Mouse (Mus musculus) heart, adult 8-10 months (tissue): Measurements from ENCODE around the gene Tent4b. TPM values are rescaled to one million over a fixed set of nuclear protein-coding genes. Genes with fewer than 3 reads are reported as not detected.
A peak's percentile ranks its signal among the peaks of the same experiment; 100 is the strongest.

Experiments
- DNase-seq: peaks from one replicate; pipeline ENCODE4 v3.0.0; 2022; ENCODE audit warnings: low spot score
- total RNA-seq, 4 experiments: library from RNA; stranded (reverse); gene quantifications; 2 replicates each; pipeline ENCODE4 v1.2.4; 2022

Gene Tent4b
- total RNA-seq, 4 experiments from 2014 or later = 17.2 to 20.5 (median 18.7) TPM

DNA sequence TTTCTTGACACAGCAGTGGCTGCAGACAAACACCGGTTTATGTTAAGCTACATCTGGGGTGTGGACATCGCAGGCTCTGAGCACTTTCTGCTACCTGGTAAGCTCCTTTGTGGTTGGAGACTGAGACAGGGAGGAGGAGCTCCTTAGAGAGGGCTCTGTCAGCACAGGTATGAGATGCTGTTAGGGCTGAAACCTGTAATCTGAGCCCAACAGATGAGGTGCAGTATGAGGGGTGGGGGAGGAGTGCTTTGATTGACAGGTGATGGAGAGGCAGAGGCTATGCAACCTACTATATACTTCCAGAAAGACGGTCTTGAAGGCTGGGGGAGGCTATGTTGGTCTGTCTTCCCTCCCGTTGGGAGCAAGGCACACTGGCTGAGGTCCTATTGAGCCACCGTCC, 80.2 kb downstream of the Tent4b start:
- DNase-seq = no peak

DNA sequence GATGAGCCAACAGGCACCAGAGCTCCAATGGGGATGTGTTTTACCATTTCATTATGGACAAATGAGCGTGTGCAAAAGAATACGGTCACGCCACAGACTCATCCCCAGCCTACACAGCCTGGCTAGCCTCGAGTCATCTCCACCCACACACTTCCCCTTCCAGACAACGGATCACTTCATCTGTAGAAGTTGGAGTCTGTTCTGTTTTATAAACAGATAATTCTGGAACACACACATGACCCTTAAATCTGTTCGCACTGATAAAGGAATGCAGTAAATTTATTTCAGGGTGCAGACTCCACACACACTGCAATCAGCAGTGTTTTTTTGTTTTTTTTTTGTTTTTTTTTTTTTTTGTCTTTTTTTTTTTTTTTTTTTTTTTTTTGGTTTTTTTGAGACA, 80.7 kb downstream of the Tent4b start:
- DNase-seq = peak; percentile 52

DNA sequence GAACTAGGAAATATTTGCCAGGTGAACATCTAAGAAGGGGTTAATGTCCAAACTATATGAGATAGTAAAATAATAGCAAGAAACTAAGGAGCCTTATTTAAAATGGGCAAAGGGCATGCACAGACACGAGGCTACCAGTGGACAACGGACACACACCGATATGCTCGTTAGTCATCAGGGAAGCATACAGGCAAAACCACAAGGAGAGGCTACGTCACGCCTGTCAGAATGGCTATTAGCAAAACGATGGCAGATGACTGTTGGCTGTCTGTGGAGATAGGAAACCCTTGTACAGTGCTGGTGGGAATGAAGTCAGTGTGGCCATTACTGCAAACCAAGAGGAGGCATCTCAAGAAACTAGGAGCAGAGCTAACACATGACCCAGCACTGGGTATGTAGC, 81.9 kb downstream of the Tent4b start:
- no peak for DNase-seq

DNA sequence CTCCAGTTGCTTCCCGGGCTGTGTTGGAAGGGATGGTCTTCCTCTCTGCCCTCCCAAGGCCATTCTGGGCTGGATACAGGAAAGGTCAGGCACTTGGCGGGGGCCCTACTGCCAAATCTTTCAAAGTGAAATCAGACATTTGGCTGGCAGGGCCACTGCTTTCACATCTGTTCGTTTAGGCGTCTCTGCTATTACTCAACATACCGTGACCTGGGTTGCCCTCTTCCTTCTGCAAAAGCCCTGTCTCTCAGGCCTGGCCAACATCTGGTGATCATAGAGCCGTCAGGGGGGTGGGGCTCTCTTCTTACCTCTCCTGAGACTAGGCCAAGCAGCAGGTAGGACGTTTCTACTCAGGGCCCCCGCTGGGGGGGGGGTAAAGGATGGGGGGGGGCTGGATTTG, 83.7 kb downstream of the Tent4b start:
- peak; percentile 83 for DNase-seq

DNA sequence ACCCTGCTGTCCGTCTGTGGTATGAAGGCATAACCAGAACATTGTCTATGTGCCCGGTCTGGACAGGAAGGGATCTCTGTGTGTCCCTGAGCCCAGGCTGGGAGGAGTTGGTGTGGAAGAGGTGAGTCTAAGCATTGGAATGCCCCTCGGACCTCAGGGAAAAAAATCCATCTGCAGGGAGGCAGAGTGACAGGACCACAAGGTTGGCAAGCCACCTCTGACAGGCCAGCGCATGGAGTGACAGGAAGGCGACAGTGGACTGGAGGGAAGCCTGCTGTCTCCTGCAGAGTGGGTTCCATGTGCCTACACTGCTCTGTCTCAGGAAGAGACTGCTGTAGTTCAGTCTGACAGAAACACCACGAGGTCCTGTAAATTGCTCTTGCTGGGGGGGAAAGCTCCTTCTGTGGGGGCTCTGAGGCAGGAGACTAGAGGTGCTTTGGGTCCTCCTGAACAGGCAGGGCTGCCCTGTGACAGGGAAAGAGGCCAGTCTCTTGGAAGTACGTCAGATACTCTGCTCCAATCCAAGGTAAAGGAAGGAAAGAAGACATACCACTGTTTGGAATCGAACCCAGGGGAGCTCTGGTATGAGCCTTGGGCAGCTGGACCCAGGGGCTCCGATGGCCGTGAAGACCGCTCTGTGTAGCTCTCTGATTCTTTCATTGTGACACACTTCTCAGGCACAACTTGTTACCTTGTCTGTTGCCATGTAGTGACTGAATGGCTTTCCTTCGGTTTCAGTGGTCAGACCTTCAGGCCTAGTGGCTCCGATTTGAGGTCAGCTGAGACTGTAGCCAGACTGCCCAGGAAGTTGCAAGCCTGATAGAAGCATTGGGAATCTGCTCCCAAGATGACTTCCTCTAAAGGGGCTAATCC, 84.5 kb downstream of the Tent4b start:
- DNase-seq = no peak

DNA sequence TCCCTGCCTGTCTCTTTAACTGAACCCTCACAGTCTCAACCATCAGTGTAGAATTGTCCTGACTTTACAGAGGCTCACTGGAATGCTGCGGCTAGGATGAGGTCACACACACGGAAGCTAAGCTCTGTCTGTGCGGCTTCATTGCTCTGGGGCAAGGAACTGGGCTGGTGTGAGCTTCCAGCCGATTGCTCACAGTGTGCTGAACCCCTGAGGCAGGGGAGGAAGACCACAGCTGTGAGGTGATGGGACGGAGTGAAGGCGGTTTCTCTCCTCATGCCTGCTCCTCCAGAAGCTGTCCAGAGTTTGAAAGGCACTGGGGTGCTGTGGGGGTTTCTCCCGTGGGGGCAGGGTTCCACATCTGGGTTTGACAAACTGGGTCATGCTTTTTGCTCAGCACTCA, 85.7 kb downstream of the Tent4b start:
- no peak for DNase-seq

DNA sequence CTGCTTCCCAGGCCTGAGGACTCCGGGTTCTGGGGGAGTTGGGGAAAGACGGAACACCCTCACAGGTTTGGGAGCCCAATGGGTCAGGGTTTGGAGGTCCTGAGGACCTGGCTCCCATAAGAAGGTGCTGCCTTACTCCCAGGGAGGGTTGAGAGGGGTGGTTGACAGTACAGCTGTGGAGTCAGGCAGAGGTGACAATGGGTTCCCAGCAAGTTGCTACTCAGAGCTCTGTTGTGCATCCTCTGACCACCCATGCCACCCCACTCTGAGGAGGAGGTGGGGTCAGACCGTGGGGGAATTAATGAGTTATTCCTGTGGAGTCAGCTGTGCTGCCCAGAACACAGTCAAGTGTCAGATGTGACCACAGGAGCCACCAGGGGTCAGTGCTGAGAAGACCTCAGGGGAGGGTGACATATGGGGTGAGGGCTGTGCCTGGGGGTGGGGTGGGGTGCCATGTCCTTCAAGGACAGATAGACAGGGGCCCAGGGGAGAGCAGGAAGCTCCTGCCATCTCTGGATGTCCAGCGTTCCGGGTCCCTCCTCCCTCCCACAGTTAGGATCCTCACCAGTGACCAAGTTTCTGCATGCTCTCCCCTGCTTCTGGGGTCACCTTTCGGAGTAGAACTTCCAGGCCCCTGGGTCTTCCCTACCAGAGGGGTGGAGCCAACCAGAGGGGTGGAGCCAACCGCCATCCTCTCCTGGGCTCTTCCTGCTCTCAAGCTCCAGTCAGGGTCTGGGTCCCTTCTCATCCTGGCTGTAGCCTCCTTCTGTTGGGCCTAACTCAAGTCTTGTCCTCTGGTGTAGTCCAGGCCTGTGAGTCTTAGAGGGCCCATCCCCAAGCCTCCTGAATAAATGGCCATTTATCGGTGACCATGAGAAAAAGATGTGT, 86.7 kb downstream of the Tent4b start:
- DNase-seq = no peak

DNA sequence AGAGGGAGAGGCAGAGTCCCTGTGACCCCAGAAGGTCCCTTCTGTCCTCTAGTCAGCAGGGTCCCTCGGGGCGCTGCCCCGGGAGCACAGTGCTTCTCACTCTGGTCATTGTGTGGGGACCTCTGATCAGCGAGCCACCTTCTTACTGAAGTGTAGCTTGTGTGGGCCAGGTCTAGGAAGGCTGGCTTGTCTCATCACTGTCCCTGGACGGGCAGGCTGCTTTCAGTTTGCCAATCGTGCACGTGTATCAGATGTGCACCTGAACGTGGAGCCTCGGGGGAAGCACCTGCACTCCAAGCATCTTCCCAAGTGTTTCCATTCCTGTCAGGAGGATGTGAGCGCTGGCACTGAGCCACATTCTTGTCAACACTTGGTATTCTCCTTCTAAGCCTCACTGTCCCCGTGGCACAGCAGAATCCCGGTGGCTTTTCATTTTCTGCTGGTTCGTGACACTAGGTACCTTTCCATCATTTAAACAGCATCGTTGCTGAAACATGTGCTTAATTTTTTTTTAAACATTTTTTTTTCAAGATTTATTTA, 87.5 kb downstream of the Tent4b start:
- no peak for DNase-seq

DNA sequence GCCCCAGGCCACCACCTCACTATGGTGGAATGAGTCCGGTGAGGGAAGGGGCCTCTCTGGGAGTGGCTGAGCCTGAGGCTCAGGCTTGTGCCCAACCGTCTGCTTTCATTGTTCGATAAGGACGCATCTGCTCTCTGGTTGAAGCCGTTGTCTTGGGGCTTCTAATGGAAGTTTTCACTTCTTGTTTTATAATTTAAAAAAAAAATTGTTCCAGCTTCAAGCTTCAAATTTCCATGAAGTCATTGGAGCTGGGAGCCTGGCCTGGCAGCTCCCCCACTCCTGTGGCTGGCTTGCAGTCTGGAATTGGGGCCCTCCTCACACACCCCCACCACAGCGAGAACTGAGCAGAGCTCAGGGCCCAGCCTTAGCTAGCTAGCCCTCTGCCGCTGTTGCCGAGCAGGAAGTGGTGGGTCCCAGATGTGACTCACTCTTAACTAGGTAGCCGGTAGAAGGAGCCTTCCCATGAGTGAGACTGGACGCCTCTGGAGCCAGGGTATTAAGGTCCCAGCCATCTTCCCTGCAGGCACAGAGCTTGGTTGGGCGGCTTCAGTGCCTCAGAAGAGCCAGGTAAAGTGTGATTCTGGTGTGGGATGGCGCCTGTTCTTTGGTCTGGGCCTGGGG, 89.7 kb downstream of the Tent4b start:
- no peak for DNase-seq

DNA sequence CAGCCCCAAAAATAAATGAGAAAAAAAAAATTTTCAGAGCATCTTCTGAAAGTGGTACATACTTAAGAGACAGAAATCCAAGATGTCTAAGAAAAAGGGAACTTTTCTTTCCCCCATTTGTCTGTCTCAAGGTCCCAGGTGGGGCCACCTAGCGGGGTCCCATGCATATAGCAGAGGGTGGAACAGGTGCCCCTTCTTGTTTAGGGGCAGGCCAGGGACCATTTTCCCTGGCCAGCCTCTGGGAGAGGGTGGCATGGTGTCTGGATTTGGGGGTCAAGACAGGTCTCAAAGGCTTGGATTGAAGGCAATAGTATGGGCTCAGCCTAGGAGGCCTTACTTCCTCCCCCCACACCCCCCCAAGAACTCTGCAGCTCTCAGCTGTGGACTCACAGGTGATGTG, 90.9 kb downstream of the Tent4b start:
- DNase-seq = no peak

DNA sequence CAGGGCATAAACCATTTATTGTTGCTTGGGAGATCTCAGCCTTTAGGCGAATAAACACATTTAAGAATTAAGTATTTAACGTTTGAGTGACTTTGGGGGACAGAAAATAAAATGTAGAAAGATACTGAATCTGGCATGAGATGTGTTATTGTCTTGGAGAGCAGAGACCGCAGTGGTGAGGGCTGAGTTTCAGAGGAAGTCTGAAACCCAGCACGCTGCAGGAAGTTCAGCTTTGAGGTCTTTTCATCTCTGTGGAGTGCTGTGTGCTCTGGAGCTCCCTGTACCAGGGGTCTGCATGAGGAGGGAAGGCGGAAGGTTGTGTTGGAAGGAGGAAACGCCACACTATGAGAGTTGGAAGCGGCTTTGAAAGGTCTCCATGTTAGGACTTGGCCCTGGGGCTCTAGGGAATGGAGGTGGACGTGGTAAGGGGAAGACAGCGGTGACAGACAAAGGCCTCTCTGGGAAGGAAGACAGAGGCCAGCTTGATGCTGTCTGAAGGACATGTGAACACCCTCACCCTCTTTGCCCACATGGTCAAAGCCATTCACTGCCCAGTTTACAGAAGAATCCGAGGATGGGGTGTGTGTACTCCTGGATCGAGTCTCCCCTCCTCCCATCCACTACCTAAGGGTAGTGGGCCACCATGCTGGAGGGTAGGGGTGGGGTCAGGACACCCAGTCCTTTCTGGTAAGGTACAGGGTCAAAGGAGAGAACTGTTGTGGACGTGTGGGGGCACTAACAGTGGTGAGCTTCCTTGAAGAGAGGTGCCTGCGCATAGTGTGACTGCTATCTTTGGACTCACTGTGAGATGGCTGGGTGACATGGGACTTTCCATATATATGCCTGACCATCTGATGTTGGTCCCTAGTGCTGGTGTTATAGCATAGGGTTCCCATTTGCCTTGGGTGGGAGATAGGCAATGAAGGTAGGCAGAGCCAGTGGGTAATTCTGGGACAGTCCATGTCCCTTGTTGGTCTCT, 91.6 kb downstream of the Tent4b start:
- no peak for DNase-seq

DNA sequence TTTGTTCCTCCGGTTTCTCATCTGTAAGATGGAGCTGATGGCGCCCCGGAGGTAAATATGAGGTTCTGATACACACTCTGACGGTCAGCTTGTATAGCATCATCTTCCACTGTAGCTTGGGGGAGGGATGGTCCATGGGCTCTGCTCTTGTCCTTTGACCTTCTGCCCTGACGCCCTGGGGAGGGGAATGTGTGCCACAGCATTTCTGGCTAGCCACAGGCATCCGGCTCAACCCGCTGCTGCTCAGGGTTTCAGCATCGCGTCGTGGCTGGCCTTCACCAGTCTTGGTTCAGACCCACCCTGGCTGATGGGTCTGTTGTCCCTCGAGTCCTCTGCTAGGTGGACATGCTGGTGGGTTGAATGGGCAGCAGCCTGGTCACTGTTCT, 92.3 kb downstream of the Tent4b start:
- no peak for DNase-seq

DNA sequence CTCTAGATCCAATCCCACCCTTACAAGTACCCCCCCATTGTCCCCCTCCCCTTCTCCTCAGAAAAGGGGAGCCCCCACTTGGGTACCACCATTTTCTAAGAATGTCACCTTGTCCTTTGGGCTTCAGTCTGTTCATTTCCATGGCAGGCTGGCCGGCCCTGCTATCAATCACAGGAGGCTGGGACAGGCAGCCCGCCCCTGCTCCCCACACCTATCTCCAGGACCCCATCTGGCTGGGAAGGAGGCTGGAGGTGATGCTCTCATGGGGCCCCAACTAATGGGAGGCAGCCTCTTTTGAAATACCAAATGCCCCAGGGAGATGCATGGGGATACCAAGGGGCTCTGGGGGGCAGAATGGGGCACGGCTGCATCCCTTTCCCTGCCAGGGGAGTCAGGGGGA, 93.9 kb downstream of the Tent4b start:
- DNase-seq = no peak

DNA sequence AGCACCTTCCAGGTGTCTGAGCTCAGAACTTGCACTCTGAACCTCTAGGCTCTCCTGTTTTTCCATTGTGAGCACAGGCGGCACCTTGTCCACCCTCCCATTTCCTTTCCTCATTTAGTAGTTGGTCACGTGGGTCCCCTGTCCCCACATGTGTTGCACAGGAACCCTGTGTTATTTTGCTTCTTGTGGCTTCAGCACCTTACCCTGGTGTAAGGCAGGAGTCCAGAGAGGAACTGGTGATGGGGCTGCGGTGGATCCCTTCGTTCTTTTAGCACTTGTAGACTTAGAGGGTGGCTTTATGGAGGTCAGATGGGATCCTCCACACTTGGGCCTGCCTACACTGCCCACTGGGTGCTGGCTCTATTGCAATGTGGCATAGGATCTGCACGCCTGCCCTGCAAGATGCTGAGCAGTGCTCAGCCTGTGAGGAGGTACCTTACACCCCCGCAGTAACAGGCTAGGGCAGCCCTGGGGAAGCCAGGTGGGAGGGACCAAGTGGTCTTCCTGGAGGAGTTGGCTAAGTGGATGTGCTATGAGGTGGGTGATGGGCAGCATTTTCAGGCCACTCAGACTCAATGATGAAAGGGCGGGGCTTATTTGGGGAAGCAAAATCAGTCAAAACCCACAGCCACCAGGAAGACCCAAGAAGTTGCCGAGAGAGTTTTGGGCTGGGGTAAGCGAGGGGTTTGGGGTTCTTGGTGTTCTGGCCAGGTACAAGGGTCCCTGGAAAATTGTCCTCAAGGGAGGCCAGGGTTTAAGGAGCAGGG, 94.8 kb downstream of the Tent4b start:
- no peak for DNase-seq

DNA sequence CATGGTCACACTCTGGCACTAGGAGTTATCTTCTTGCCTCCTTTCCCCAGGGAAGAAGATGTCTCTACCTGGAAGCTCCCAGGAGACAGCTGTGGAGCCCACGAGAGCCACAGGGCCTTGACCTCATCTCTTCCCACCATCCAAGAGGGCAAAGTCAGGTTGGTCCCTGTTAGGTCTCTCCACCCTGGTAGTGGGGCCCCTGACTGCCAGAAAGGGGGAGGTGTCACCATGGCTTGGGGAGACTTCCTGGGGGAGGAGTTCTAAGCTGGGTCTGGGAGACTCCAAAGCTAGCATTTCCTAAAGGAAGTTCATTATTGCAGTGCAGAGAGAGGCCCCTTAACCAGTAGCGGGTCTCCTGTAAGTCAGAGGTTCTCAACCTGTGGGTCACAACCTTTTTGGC, 96.0 kb downstream of the Tent4b start:
- DNase-seq = no peak

DNA sequence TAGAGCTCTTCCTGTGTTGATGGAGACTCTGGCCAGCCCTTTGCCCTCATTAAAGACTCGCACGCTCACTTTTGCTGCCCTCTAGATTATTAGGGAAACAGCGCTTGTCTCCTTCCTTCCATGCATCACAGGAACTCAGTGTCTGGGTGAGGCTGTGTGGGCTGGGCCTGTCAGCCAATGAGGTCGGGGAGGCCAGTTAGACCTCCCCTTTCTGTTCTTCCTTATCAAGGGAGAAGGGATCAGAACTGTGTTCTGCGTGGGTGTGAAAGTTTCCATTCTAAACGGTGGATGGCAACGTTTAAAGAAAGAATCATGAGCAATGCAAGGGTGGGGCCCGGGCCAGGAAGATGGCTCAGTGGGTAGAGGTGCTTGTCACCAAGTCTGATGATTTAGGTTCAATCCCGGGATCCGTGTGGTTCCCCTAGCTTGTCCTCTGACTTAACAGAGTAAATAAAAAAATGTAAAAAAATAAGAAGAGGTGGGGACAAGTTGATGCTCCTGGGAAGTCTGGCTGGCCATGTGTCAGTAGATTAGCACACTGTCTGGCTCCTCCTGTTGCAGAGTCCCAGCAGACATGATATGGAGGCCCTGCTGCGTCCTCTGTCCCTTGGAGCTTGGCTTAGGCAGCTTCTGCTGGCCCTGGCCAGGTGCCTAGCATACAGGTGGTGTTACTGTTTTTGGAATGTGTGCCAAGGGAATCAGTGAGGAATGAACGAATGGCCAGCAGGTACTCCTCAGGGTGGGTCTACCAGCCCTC, 99.1 kb downstream of the Tent4b start:
- peak; percentile 45 for DNase-seq

DNA sequence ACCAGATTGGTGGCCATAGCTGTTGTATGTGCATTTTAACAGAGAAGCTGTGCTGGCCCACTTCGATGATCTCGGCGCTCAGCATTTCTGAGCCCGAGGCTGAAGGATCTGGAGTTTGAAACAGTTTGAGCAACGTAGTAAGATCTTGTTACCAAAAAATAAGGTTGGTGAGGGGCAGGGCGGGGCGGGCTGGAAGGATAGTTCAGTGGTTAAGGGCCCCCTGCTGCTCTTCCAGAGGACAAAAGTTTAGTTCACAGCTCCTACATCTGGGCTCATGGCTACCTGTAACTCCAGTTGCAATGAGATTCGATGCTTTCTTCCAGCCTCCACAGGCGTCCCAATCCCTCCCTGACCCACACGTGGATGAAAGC, 99.7 kb downstream of the Tent4b start:
- no peak for DNase-seq

DNA sequence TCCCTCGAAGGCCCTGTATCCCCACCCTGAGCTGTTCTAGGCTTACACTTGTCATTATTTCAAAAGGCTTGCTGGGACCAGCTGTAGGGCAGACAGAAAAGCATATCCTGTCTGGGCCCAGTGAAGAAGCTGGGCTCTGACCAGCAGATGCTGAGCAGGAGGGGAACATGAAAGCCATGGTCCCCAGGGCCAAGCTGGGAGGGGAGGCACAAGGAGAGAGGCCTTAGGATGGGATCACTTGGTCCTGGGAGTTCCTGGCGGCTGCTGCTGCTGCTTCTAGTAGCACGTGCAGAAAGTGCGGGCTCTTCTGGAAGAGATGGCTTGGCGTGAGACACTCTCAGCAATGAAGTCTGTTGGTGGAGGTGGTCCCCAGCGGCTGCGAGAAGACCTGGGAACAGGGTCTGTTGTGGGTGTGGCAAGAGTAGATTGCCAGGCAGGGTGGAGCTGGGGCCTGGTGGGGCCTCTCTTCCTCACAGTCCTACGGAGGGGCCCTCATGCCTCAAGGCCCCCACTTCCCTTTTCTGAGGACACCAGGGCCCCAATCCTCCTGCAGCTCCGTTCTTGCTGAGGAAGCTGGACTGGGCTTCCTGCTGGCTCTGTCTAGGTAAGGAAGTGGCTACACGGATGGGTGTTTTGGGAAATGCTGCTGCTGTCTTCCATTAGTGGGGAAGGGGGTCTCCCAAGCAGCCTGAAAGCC, 101.0 kb downstream of the Tent4b start:
- no peak for DNase-seq
